Mouse (Mus musculus) left cerebral cortex, adult 9 months (tissue): ENCODE measurements around the gene Atxn7l3.
"Not testable (repeated sequence)": the region's sequence is repeated elsewhere in the genome, so short reads cannot be mapped to it uniquely, and the experiment has no call there.

Experiments
- DNase-seq, 2 experiments: peaks; one replicate each; pipeline ENCODE4 v3.0.0; 2022; ENCODE audit warnings: low spot score in 2 of 2

The Atxn7l3 gene

DNA sequence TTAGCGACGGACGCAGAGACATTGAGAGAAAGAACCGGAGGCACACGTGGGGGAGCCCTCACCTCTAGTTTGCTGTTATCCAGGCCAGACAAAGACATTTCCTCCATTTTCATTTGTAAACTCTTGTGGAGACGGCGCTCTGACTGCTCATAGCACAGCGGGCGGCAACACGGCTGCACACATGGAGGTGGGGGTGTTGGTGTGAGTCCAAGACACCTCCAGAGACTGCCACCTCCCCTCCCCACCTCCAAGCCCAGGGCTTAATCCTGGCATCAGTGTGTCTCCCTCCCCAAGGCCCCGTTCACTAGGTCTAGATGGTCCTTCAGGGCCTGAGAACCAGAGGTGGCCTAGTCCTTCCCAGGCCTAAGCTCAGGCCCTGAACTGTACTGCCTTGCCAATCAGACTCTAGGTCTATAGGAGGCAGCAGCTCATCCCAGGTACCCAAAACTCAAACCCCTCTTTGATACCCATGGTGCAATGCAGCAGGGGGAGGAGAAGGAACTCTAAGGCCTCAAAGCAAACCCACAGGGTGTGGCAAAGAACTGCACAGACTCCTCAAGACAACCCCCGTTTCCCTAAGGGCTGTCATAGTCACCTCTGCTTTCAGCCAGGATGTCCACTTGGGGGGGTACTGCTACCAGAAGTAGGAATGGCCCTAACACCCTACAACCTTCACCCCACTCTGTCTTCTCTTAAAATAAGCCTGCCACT lies 1.4 kb downstream of the Atxn7l3 start:
- DNase-seq, result peak in 1 of 2 experiments; percentile 56

DNA sequence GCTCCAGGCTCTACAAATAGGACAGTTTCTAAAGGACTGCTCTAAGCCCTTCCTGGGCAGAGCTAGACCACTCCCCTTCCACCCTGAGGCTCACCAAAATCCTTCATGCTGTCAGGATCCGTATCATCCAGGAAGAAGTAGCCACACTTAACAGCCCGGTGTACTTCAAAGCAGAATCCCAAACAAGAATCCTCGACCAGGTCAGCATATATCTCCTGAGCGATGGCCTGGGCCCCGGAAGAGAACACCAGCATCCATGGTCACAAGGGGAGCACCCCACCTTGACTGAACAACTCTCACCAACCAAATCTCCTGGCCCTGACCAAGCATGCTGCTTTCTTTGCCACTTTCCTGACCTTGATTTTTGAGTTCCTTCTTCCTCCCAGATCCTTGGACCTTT lies 2.0 kb downstream of the Atxn7l3 start:
- DNase-seq, result no peak

DNA sequence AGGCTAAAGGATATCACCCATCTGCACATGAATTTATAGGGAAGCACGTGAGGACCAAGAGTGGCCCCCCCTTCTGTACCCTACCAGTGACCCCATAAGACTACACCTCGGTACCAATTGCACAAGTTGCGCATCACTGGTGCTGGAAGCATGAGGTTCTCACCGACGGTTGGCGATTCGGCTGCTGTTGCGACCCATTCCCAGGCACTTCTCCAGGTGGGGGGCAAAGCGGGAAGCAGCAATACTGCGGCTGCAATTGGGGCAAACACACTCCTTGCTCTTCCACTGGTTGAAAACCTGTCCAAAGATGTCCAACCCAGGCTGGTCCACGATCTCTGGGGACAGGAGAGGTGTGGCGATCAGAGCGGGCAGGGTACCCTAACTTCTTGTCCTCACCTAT lies 2.5 kb downstream of the Atxn7l3 start:
- DNase-seq, result no peak

DNA sequence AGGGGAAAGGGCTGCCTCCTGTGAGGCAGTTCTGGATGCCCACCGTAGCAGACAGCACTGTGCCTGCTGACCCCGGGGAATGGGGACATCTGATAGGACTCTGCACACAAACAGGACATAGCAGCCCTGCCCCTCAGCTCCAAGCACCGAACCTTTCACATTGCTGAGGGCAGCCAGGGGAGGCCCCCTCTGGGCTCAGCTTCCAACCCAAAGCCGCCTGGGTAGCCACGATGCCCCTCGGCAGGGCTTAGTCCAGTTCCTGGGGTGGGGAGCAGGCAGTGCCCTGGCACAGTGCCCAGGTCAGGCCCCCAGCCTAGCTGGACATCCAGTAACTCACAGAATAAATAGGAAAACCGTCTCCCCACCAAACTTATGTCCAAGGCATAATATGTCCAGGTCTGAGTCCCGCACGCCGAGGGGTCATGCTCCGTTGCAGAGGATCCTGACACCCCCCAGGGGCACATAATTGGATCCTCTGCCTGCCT lies 5.3 kb downstream of the Atxn7l3 start:
- no peak for DNase-seq

DNA sequence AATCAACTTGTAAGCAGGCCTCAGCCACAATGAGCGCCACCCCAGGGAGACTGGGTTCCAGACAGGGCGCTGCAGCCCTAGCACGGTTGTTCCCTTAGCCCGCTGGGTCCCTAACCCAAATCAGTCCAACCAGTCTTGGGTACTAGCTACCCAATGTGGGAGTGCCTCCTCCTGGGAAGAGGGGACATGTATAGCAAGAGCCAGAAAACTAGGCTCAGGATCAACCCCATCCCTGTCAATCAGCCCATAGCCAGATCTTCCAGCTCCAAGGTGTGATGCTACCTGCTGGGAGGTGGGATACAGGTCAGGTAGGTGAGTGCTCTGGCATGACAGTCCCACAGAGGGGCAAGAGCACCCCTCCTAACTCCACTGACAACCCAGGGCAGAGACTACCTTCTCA lies 6.3 kb downstream of the Atxn7l3 start:
- no peak for DNase-seq

DNA sequence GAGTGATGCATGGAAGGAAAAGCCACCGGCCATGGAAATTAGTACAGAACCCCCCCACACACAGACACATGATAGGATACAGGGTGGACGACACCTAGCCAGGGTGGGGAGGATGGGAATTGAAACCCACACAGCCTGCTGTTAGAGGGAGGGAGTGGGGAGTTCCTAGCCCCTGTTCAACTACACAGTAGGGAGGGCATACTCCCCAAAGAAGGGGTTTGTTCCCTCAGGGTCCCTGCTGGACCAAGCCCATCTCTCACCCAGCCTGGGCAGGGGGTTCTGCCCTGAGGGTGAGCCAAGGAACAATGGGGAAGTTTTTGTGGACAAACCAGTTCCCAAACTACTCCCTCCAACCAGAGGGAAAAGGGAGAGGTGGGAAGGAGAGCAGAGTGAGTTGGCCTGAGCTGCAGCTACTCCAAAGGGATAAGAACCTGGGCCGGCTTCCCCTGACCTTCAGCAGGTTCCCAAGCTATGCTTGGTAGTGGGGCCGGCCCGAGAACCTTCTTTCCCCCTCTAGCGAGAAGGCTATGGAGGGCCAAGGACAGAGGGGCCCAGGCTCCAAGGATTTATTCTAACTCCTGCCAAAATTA lies 6.8 kb downstream of the Atxn7l3 start:
- no peak for DNase-seq

DNA sequence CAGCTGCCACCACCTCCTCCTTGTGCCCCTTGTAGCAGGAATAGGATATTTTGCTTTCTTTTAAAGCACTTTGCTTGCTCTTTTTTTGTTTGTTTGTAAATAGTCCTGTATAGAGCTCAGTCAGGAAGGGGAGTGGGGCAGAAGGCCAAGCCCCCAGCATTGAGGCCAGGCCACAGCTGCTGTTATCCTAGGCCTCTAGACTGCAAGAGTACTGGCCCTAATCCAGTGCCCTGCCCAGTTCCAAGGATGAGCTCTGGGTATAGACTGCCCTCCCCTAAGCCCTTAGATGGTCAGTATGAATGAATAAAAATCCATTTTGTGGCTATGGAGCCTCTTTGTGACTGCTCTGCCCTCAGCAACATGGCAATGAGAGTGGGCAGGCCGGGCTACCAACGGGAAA lies 7.5 kb downstream of the Atxn7l3 start:
- no peak for DNase-seq

DNA sequence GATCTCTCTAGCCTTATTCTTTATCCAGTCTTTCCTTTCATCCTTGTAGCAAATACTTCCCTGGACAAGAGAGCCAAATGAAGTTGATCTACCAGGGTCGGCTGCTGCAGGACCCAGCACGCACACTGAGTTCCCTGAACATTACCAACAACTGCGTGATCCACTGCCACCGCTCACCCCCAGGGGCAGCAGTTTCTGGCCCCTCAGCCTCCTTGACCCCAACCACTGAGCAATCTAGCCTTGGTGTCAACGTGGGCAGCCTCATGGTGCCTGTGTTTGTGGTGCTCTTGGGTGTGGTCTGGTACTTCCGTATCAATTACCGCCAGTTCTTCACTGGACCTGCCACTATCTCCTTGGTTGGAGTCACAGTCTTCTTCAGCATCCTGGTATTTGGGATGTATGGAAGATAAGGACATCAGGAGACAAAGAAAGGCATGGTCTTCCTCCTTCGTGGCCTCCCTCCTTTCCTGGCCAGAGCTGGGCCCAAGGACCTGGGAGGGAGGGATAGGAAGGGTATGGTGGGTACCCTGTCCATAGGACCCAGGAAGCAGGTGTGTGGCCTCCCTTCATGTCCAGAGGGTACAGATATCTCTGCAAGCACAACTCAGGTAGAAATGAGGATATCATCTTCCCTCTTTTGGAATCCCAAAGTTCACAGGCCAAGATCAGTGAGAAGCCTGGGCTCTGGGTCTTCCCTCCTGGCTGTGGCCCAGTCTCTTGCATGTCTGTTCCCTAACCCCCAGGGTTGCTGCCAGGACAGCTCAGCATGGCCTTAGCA lies 8.2 kb downstream of the Atxn7l3 start:
- DNase-seq, result no peak

DNA sequence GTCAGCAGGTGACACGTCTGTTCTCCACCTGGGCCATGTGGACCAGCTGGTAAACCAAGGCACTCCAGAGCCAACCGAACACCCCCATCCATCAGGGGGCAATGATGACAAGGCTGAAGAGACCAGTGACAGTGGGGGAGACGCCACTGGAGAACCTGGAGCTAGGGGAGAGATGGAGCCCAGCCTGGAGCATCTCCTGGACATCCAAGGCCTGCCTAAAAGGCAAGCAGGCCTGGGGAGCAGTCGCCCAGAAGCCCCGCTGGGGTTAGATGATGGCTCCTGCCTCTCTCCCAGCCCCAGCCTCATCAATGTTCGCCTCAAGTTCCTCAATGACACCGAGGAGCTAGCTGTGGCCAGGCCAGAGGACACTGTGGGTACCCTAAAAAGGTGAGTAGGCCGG lies 8.9 kb downstream of the Atxn7l3 start:
- no peak for DNase-seq

DNA sequence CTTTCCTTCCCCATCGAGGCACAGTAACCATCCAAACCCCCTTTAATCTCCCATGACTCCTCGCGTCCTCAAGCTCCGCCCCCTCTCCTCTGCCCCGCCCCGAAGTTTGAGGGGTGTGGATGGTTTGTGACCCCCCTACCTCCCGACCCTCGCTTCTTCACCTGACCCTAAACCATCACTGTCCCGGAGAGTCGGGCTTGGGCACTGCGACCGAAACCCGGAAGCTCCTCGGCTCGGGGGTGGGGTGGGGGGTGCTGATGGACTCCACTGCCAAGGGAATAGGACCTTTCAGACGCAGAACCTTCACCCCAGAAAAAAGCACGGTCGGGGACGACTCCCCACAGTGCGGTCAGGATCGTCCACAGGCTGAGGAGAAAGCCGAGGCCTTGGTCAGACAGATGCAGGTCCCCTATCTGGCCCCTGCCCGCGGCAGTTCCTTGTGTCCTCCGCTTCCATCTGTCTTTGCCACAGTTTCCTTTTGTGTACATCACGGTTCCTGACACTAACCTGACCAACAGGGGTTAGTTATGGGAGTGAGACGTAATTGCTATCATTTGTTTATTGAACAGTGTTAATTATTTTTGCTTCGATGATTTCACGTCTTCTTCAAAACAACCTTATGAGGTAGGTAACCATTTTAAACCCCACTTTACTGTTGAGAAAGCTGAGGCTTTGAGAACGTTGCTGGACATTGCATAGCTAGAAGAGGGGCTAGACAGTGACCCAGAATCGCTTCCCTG lies 11.2 kb downstream of the Atxn7l3 start:
- no peak for DNase-seq

DNA sequence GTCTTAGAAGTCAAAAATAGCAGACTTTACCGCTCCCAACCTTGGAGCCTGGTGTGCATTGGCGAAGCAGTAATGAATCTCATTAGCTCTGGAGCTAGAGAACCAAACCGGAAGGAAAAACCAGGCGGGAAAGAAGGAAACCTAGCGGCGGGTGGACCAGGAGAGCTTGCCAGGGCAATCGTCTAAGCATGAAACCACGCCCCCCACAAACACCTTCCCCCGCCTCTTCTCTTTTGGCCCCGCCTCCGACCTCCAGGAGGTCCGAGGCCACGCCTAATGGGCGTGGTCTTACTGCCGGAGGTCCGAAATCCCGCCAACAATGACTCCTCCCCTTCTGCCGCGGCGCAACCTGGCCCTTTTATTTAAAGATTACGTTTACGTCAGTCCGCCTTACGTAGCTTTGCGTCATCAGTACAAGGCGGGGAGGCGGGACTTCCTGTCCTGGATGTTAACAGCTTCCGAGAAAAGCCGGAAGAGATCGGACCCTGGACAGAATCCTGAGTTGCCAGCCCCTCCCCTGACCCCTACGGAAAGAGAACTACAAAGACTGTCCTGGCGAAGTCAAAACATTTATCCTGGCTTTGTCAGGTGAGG lies 11.8 kb downstream of the Atxn7l3 start, which contains the start of gene Tmub2:
Gene Tmub2 (plus strand): TSS at position 431 of the 594 bp plus-strand sequence.
- DNase-seq, result peak; percentile 95 to 98

DNA sequence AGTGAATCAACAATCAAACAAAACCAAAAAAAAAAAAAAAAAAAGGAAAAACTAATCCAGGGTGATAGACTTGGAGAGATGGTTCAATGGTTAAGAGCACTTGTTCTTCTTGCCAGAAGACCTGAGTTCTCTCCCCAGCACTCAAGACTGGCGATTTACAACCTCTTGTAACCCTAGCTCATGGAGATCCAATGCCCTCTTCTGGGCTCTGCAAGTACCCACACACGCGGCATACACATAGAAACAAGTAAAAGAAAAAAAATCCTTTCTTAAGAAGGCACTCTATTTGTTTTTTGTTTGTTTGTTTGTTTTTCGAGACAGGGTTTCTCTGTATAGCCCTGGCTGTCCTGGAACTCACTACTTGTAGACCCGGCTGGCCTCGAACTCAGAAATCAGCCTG lies 12.5 kb downstream of the Atxn7l3 start:
- no peak for DNase-seq

DNA sequence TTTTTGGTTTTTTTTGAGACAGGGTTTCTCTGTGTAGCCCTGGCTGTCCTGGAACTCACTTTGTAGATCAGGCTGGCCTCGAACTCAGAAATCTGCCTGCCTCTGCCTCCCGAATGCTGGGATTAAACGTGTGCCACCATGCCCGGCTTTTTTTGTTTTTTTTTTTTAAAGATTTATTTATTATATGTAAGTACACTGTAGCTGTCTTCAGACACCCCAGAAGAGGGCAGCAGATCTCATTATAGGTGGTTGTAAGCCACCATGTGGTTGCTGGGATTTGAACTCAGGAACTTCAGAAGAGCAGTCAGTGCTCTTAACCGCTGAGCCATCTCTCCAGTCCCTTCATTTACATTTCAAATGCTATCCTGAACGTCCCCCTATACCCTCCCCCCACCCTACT lies 16.2 kb downstream of the Atxn7l3 start:
- not testable (repeated sequence) for DNase-seq

DNA sequence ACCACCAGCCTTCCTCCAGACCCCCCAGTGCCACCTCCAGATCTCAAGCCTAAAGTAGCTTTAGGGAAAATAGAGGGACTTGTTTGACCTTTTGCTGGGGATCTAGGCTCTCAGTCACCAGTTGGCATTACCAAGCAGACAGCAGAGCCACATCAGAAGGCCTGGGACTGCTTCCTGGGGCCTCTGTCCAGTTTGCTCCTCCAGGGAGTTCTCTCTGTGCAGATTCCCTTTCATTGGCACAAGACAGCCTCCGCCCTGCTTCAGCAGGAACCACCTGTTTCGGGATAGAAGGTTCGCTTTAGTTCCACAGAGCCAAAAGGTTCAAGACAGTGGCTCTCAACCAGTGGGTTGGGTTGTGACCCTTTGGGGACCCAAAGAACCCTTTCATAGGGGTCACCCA lies 16.8 kb downstream of the Atxn7l3 start:
- no peak for DNase-seq

DNA sequence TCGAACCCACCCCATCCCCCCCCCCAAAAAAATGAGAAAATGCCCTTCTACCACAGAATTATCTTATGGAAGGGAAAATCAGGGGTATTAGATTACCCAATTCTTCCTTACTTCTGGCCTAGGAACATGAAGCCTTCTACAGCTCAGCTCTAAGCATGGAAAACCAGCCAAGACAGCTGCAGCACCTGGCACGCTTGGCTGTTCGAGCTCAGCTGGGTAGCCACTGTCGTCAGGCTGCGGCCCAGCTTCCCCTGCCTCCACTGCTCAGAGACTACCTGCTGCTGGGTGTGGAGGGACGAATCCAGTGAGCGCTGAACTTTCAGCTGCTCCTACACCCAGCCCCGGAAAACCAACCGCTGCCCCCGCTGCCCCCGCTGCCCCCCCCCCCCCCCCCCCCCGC lies 18.7 kb downstream of the Atxn7l3 start:
- DNase-seq, result no peak

DNA sequence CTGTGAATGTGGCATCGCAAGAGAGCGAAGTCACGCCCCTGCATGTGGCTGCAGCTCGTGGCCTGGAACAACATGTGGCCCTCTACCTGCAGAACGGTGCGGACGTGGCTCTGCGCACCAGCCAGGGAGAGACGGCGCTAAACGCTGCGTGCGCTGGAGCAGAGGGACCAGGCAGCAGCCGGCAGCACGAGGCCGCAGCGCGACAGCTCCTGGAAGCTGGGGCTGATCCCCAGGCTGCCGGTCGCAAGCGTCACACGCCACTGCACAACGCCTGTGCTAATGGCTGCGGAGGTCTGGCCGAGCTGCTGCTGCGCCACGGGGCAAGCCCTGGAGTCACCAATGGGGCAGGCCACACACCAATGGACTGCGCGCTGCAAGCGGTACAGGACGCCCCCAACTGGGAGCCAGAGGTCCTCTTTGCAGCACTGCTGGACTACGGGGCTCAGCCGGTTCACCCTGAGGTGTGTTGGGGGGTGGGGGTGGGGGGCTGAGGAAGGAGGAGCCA lies 20.0 kb downstream of the Atxn7l3 start:
- no peak for DNase-seq

DNA sequence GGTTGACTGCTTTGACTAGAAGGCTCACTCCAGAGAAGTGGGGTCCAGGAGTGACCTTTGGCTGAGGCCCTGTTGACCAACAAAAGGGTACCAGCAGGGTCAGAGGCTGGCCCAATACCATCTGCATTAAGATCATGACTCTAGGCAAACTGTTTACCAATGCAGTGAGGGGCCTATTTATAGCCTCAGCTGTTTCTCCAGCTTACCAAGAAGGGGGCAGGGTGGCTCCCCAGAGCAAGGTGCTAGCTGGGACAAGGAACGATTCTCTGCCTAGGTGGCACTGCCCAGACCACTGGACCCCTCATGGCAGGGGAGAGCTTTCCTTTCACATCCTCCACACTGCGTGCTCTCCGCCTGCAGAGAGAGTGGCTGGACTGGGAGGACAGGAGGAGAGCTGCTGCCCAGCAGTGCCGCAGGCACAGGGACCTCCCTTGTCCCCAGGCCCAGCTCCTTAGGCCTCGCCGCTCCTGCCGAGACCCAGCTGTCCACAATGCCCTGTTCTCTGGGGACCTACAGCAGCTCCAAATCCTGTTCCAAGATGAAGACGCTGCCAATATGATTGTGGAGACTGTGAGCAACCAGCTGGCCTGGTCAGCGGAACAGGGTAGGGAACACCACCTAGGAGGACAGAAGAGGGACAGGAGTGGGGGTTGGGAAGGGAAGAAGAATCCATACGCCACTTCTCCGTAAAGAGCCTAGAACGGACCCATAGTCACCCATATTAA lies 27.7 kb downstream of the Atxn7l3 start, which contains the start of gene Asb16:
Gene Asb16 (plus strand): TSS at position 224 of the 725 bp plus-strand sequence.
- DNase-seq, result no peak

DNA sequence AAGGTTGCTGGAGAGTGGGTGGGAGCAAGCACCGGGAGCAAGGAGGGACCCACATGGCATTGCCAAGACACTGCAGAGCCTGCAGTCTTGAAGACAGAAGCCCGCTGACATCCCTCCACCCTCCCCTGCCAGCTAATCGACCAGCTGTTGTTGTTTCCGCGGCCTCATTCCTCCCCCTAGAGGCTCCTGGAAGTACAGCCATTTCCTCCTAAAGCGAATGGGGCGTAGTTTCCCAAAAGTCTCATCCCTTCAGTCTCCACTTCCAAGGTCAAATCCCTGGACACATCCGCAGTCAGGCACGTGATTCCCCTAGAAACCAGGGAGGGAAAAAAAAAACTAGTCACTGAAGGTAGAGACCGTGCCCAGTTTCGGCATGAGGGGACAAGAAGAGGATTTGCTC lies 29.0 kb downstream of the Atxn7l3 start:
- peak in 1 of 2 experiments; percentile 74 for DNase-seq

DNA sequence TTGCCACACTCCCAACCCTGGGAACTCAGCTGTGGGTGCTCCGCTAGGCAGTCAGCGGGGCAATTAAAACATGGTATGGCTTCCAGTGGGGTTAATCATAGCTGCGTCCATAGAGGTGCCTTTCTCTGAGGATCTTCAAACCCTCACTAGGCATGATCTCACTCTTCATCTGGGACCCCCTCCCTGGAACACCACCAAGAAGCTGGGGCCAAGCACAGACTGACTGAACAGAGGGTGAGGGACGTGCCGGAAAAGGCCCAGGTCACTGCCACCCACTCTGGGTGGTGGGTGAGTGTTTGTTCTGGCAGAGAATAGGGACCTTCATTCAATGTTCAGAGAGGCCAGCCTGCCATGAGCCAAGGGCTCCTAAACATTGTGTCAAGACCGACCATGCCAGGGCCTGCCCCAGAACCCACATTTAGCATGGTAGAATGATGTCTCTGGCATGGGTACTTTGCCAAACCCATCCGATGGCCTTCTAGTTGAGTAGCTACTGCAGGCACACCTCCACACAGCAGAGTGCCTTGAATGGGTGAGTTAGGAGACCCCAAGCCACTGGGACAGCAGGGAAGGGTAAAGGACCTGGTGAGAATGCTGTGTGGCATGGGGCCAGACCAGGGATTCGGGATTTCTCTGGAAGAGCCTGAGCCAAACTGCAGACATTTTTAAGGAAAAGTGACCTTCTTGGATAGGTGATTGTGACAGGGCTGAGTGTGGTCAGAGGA lies 29.6 kb downstream of the Atxn7l3 start:
- DNase-seq, result no peak

DNA sequence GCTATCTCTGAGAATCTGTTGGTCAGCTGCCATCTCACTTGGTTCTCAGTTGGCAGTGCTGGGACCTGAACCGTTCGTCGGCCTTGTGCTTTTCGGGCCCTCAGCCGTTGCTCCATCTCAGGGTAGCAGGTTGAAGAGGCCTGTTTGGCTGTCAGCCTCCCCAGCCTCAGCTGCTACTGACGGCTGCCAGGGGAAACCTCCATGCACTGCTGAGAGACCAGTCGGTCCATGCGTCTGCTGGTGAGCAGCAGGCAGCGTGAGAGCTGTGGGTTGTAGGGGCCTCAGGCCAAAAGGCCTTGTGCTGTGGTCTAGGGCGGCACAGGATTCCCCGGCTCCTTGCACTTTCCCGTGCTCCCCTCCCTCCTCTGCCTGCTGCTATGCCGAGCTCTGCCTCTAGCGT lies 30.6 kb downstream of the Atxn7l3 start:
- no peak for DNase-seq
